Mouse (Mus musculus): ENCODE measurements around the gene Asf1b. TPM values are rescaled to one million over a fixed set of nuclear protein-coding genes. Genes with fewer than 3 reads are reported as not detected.

The Asf1b gene
- polyA plus RNA-seq, 1 experiment from 2014 or later = 64.8 TPM

GRCm38 (mm10) chr8:83995973-83996372 lies 40.7 kb downstream of the Asf1b start:
- H3K4me1 ChIP-seq (replicated peaks; ENCODE audit: control insufficient read depth, insufficient read depth, low read length) = peaks cover 17% of the 10 kb centered on the region
- 0 out of 2 replicates have a peak, but pooled peaks have one; percentile 0 for ATAC-seq (replicated peaks; ENCODE audit: low FRiP score, low TSS enrichment, low read depth)
- H3K36me3 ChIP-seq (ENCODE audit: control insufficient read depth, insufficient read depth, low read length) = peaks cover 55% of the 10 kb centered on the region
- H3K27me3 ChIP-seq (replicated peaks; ENCODE audit: control insufficient read depth, insufficient read depth, low read length) = no peaks in the 10 kb centered on the region
- peak overlapping the region; percentile 81 for H3K4me2 ChIP-seq (ENCODE audit: low read length)
- no peaks in the 10 kb centered on the region for H3K9me3 ChIP-seq (ENCODE audit: control insufficient read depth, low read length)
- peak overlapping the region; percentile 76 for H3K4me3 ChIP-seq (ENCODE audit: low read depth, low read length)
- H3K9ac ChIP-seq (ENCODE audit: low read length) = peak overlapping the region; percentile 79; the same call in 1 of the 2 replicates
- H3K27ac ChIP-seq (ENCODE audit: low read depth) = no peak overlapping the region
- 19% methylated on average over 12 of the region's 12 CpGs for WGBS
- DNase-seq (ENCODE audit: low spot score) = no peak

- Histone ChIP-seq H3K9ac (ENCODE audit: low read length) (peak overlapping the region; percentile 79), H3K9me3 (ENCODE audit: control insufficient read depth, low read length) (no peaks in the 10 kb centered on the region), H3K4me3 (ENCODE audit: low read depth, low read length) (peak overlapping the region; percentile 76), H3K4me1 (replicated peaks; ENCODE audit: control insufficient read depth, insufficient read depth, low read length) (peaks cover 17% of the 10 kb centered on the region), H3K4me2 (ENCODE audit: low read length) (peak overlapping the region; percentile 81), H3K36me3 (ENCODE audit: control insufficient read depth, insufficient read depth, low read length) (peaks cover 51% of the 10 kb centered on the region), H3K27me3 (replicated peaks; ENCODE audit: control insufficient read depth, insufficient read depth, low read length) (no peaks in the 10 kb centered on the region), H3K27ac (ENCODE audit: low read depth) (peak overlapping the region; percentile 97)
- DNase-seq (ENCODE audit: low spot score) (peak; percentile 90), ATAC-seq (replicated peaks; ENCODE audit: low FRiP score, low TSS enrichment, low read depth) (peak; percentile 78)
- WGBS = 0% methylated on average over 47 of the region's 103 CpGs
Observed at GRCm38 (mm10) chr8:83996567-83997505, 41.5 kb downstream of the Asf1b start.

DNA sequence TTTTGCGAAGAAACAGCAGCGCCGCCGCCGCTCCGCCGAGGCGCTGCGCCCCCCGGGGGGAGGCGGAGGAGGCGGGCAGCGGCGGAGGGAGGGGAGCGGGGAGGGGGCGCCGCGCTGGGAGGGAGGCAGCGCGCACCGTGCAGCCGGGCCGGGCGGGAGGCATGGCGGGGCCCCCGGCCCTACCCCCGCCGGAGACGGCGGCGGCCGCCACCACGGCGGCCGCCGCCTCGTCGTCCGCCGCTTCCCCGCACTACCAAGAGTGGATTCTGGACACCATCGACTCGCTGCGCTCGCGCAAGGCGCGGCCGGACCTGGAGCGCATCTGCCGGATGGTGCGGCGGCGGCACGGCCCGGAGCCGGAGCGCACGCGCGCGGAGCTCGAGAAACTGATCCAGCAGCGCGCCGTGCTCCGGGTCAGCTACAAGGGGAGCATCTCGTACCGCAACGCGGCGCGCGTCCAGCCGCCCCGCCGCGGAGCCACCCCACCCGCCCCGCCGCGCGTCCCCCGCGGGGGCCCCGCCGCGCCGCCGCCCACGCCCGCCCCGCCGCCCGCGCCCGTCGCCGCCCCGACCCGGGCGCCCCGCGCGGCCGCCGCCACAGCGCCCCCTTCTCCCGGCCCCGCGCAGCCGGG lies 42.3 kb downstream of the Asf1b start, which contains the start of gene Samd1:
Samd1 (plus strand) TSS at position 162 of the 631 bp plus-strand sequence.
- WGBS = 1% methylated on average over 42 of the region's 112 CpGs
- ATAC-seq (replicated peaks; ENCODE audit: low FRiP score, low TSS enrichment, low read depth) (0 out of 2 replicates have a peak, but pooled peaks have one; percentile 7), DNase-seq (ENCODE audit: low spot score) (peak; percentile 78)
- Histone ChIP-seq H3K27ac (ENCODE audit: low read depth) (peak within 1 kb of the TSS; percentile 97), H3K4me2 (ENCODE audit: low read length) (peak within 1 kb of the TSS; percentile 81), H3K9ac (ENCODE audit: low read length) (peak within 1 kb of the TSS; percentile 79), H3K36me3 (ENCODE audit: control insufficient read depth, insufficient read depth, low read length) (peaks cover 45% of the 10 kb centered on the region), H3K4me1 (replicated peaks; ENCODE audit: control insufficient read depth, insufficient read depth, low read length) (peaks cover 17% of the 10 kb centered on the region), H3K9me3 (ENCODE audit: control insufficient read depth, low read length) (no peaks in the 10 kb centered on the region), H3K27me3 (replicated peaks; ENCODE audit: control insufficient read depth, insufficient read depth, low read length) (no peaks in the 10 kb centered on the region), H3K4me3 (ENCODE audit: low read depth, low read length) (peak within 1 kb of the TSS; percentile 76)

- no peak for ATAC-seq (replicated peaks; ENCODE audit: low FRiP score, low TSS enrichment, low read depth)
Observed at GRCm38 (mm10) chr8:83998231-83999056, 43.1 kb downstream of the Asf1b start.

DNA sequence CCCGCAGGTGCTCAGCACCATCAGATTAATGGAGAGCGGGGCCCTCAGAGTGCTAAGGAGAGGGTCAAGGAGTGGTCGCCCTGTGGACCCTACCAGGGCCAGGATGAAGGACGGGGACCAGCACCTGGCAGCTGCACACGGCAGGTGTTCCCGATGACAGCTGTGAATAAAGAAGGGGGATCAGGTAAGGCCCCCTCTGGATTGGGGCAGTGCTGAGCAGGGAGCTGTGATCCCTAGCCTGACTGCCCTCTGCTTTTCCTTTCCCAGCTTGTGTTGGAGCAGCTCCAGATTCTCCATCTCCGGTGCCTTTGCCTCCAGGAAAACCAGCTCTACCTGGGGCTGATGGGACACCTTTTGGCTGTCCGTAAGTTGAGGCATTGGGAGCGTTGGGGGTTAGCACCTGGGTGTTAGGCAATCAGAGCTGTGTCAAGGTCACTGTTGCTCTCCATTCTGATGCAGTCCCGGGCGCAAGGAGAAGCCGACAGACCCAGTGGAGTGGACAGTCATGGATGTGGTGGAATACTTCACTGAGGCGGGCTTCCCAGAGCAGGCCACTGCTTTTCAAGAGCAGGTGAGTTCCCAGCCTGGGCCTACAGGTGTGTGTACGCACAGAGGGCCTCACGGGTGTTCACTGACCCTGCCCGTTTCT lies 43.9 kb downstream of the Asf1b start:
- H3K9ac ChIP-seq (ENCODE audit: low read length) = peak overlapping the region; percentile 62
- no peak overlapping the region for H3K27ac ChIP-seq (ENCODE audit: low read depth)
- peaks cover 20% of the 10 kb centered on the region for H3K4me1 ChIP-seq (replicated peaks; ENCODE audit: control insufficient read depth, insufficient read depth, low read length)
- ATAC-seq (replicated peaks; ENCODE audit: low FRiP score, low TSS enrichment, low read depth) = no peak
- no peaks in the 10 kb centered on the region for H3K27me3 ChIP-seq (replicated peaks; ENCODE audit: control insufficient read depth, insufficient read depth, low read length)
- peaks cover 36% of the 10 kb centered on the region for H3K36me3 ChIP-seq (ENCODE audit: control insufficient read depth, insufficient read depth, low read length)
- peak overlapping the region; percentile 76 for H3K4me3 ChIP-seq (ENCODE audit: low read depth, low read length)
- DNase-seq (ENCODE audit: low spot score) = no peak
- peak overlapping the region; percentile 68 for H3K4me2 ChIP-seq (ENCODE audit: low read length)
- 63% methylated on average over 16 of the region's 16 CpGs for WGBS
- no peaks in the 10 kb centered on the region for H3K9me3 ChIP-seq (ENCODE audit: control insufficient read depth, low read length)

More at GRCm38 (mm10) chr8:83998231-83999056, 43.1 kb downstream of the Asf1b start:
- Histone ChIP-seq H3K9me3 (ENCODE audit: control insufficient read depth, low read length) (no peaks in the 10 kb centered on the region), H3K9ac (ENCODE audit: low read length) (peak overlapping the region; percentile 62), H3K4me2 (ENCODE audit: low read length) (peak overlapping the region; percentile 68), H3K4me1 (replicated peaks; ENCODE audit: control insufficient read depth, insufficient read depth, low read length) (peaks cover 17% of the 10 kb centered on the region), H3K36me3 (ENCODE audit: control insufficient read depth, insufficient read depth, low read length) (peaks cover 43% of the 10 kb centered on the region), H3K4me3 (ENCODE audit: low read depth, low read length) (peak overlapping the region; percentile 76), H3K27me3 (replicated peaks; ENCODE audit: control insufficient read depth, insufficient read depth, low read length) (no peaks in the 10 kb centered on the region), H3K27ac (ENCODE audit: low read depth) (peak overlapping the region; percentile 97)
- peak; percentile 85 for DNase-seq (ENCODE audit: low spot score)
- WGBS = 1% methylated on average over 80 of the region's 92 CpGs

DNA sequence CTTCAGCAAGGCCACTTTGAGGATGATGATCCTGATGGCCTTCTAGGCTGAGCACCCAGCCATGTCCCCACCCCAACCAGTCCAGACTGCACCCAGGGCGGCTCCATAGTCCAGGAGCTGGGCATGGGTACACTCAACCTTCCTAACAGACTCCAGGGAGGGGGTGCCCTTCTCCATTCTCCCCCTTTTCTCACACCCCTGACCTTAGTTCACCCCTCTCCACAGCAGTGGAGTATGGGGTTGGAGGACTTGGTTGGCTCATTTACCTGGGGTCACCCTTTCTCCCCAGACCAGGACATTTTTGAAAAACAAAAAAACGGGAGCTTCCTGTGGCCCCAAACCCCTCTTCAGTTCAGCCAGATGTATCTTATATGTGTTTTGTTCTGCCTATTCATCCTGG lies 44.5 kb downstream of the Asf1b start:
- Histone ChIP-seq H3K4me2 (ENCODE audit: low read length) (no peak overlapping the region), H3K9me3 (ENCODE audit: control insufficient read depth, low read length) (no peaks in the 10 kb centered on the region), H3K27ac (ENCODE audit: low read depth) (no peak overlapping the region), H3K4me1 (replicated peaks; ENCODE audit: control insufficient read depth, insufficient read depth, low read length) (peaks cover 21% of the 10 kb centered on the region), H3K27me3 (replicated peaks; ENCODE audit: control insufficient read depth, insufficient read depth, low read length) (no peaks in the 10 kb centered on the region), H3K4me3 (ENCODE audit: low read depth, low read length) (no peak overlapping the region), H3K36me3 (ENCODE audit: control insufficient read depth, insufficient read depth, low read length) (peaks cover 30% of the 10 kb centered on the region), H3K9ac (ENCODE audit: low read length) (no peak overlapping the region)
- DNase-seq (ENCODE audit: low spot score) = no peak
- 95% methylated on average over 2 of the region's 2 CpGs for WGBS
- no peak for ATAC-seq (replicated peaks; ENCODE audit: low FRiP score, low TSS enrichment, low read depth)

DNA sequence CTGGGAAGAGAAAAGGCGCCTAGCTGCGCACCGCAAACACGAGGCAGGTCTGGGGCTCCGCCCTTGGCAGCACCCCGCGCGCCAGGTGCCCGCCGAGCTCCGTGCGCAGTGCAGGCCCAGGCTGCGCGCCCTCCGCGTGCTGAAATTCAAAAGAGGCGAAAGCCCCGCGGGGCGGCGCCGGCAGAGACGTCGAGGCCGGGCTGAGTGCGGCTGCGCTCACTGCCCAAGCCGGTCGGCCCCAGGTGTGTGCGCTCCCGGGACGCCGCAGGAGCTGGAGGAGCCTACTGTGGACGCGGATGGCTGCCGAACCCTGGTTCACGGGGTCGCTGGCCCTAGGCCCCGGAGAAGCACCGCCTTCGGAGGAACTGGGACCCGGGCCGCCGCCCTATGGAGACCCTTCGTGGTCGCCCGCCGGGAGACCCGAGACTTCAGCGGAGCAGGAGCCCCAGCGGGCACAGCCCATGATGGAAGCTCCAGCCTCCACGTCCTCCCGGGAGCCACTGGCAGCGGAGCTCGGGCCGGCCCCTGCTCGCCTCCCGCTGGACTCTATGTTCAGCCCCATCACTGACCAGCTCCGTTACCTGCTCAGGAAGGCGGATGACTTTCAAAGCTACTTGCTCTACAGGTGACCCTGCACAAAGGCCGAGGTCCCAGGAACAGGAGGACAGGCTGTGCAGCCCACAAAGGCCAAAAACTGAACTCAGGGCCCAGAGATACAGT lies 46.1 kb downstream of the Asf1b start, which contains the start of gene 1700067K01Rik:
1700067K01Rik (plus strand) TSS at position 222 of the 720 bp plus-strand sequence.
- Histone ChIP-seq H3K9me3 (ENCODE audit: control insufficient read depth, low read length) (no peaks in the 10 kb centered on the region), H3K4me3 (ENCODE audit: low read depth, low read length) (no peak within 1 kb of the TSS), H3K9ac (ENCODE audit: low read length) (no peak within 1 kb of the TSS), H3K4me2 (ENCODE audit: low read length) (no peak within 1 kb of the TSS), H3K4me1 (replicated peaks; ENCODE audit: control insufficient read depth, insufficient read depth, low read length) (peaks cover 19% of the 10 kb centered on the region), H3K27me3 (replicated peaks; ENCODE audit: control insufficient read depth, insufficient read depth, low read length) (no peaks in the 10 kb centered on the region), H3K36me3 (ENCODE audit: control insufficient read depth, insufficient read depth, low read length) (peaks cover 26% of the 10 kb centered on the region), H3K27ac (ENCODE audit: low read depth) (no peak within 1 kb of the TSS)
- ATAC-seq (replicated peaks; ENCODE audit: low FRiP score, low TSS enrichment, low read depth) (no peak), DNase-seq (ENCODE audit: low spot score) (no peak)
- WGBS = 43% methylated on average over 61 of the region's 61 CpGs

Measured in intestine, embryonic 14.5 days (tissue).